Mouse (Mus musculus): ENCODE results near the gene Noa1. TPM values are rescaled to one million over a fixed set of nuclear protein-coding genes. Genes with fewer than 3 reads are reported as not detected.

Noa1 gene
- polyA plus RNA-seq, 1 experiment from 2014 or later, result 13.3 TPM

Small RNA genes lying within 50 kb of the gene (microRNA-seq; reads per million reads assigned to microRNA genes)
- not detected for gene Mir5098

Other genes with a start within 250 kb of the Noa1 start
- gene Hopx, start 195.0 kb downstream of the Noa1 start, polyA plus RNA-seq (2015; fragmentation: Nextera tagmentation; extraction: Ambion mirVana), result 0.13 and 0.25 TPM in 2 replicates
- not detected in 2 replicates for gene Spink2, start 98.6 kb downstream of the Noa1 start, polyA plus RNA-seq (2015; fragmentation: Nextera tagmentation; extraction: Ambion mirVana)
- gene Rest, start 44.6 kb downstream of the Noa1 start, polyA plus RNA-seq (2015; fragmentation: Nextera tagmentation; extraction: Ambion mirVana), result 5.9 and 6.1 TPM in 2 replicates
- gene Polr2b, start 63 bp upstream of the Noa1 start, polyA plus RNA-seq (2015; fragmentation: Nextera tagmentation; extraction: Ambion mirVana), result 24.9 and 25.7 TPM in 2 replicates
- gene Igfbp7, start 98.0 kb upstream of the Noa1 start, polyA plus RNA-seq (2015; fragmentation: Nextera tagmentation; extraction: Ambion mirVana), result 26.3 and 30.9 TPM in 2 replicates

Measured in liver, embryonic 16.5 days (tissue).